ENCODE assay signal across 21 mouse cellular contexts in genomic region chr19:41712829-41713228, GRCm38 (mm10). TPM values are rescaled to one million over a fixed set of nuclear protein-coding genes. Genes with fewer than 3 reads are reported as not detected.
"Had no signal": no experiment of that assay in that cellular context is flagged by ENCODE, and none has a peak within 500 bp of the region (broad histone marks: within the 10 kb centered on the region; RNA-seq: fewer than 3 reads in every experiment).

No protein-coding gene starts in this region.

- H3K4me2 ChIP-seq: limb, embryonic 12.5 days; limb, embryonic 15.5 days; liver, embryonic 11.5 days; lung, embryonic 14.5 days; midbrain, embryonic 12.5 days; midbrain, embryonic 15.5 days; stomach, embryonic 15.5 days had no signal

- H3K9ac ChIP-seq: limb, embryonic 12.5 days; limb, embryonic 15.5 days; liver, embryonic 14.5 days; liver, postnatal 0 days; lung, embryonic 14.5 days; midbrain, embryonic 12.5 days; midbrain, embryonic 15.5 days; stomach, embryonic 15.5 days had no signal

- H3K9me3 ChIP-seq: limb, embryonic 12.5 days; limb, embryonic 15.5 days; midbrain, embryonic 12.5 days; midbrain, embryonic 15.5 days; stomach, embryonic 15.5 days had no signal

- ATAC-seq: intestine, postnatal 0 days; liver, postnatal 0 days; lung, postnatal 0 days; midbrain, embryonic 15.5 days had no signal

- DNase-seq: kidney, adult 2 months; kidney, postnatal 25 days; left cerebral cortex, postnatal 4 days; liver, postnatal 0 days; lung, embryonic 14.5 days; retina, postnatal 1 day; right cerebral cortex, postnatal 25 days; spleen, adult 18-20 months; thymus, postnatal 25 days had no signal

- H3K27me3 ChIP-seq: midbrain, embryonic 15.5 days; stomach, embryonic 15.5 days had no signal

- H3K27ac ChIP-seq: kidney, postnatal 0 days; limb, embryonic 12.5 days; limb, embryonic 15.5 days; liver, embryonic 14.5 days; macrophage; midbrain, embryonic 12.5 days; midbrain, embryonic 15.5 days; stomach, embryonic 15.5 days had no signal

- H3K36me3 ChIP-seq: limb, embryonic 12.5 days; limb, embryonic 15.5 days; midbrain, embryonic 12.5 days; midbrain, embryonic 15.5 days; stomach, embryonic 15.5 days had no signal

- H3K4me3 ChIP-seq: limb, embryonic 12.5 days; limb, embryonic 15.5 days; midbrain, embryonic 12.5 days; midbrain, embryonic 15.5 days; stomach, embryonic 15.5 days had no signal

- H3K4me1 ChIP-seq: stomach, embryonic 15.5 days had no signal

RNA-seq across cellular contexts. Expression of gene Slit1, which starts 30.6 kb away (rescaled TPM):
- total RNA-seq: neutrophil, adult 5-6 weeks had no signal
